Mouse (Mus musculus) left cerebral cortex, adult 9 months (tissue): ENCODE data around the gene Olfr938.

ENCODE experiments used
- DNase-seq, 2 experiments: peaks; one replicate each; pipeline ENCODE4 v3.0.0; 2022; ENCODE audit warnings: low spot score in 2 of 2

Gene Olfr938

GRCm38 (mm10) chr9:39078787-39079186 lies at the start of gene Olfr938:
TSS of gene Olfr938 (minus strand) at chr9:39078887.
- no peak for DNase-seq

- no peak for DNase-seq
Observed at GRCm38 (mm10) chr9:39127831-39128230, 49.1 kb upstream of the Olfr938 start, which contains the start of gene Olfr27. TSS of gene Olfr27 (plus strand) at chr9:39128131.

- DNase-seq, result no peak
Observed at GRCm38 (mm10) chr9:39127326-39127725, 48.6 kb upstream of the Olfr938 start.

GRCm38 (mm10) chr9:39064851-39065250 lies 13.8 kb downstream of the Olfr938 start, which contains the start of gene Olfr937:
TSS of gene Olfr937 (minus strand) at chr9:39064951.
- DNase-seq, result no peak
